12 mouse cellular contexts compared by ENCODE assay signal in the genomic region with DNA sequence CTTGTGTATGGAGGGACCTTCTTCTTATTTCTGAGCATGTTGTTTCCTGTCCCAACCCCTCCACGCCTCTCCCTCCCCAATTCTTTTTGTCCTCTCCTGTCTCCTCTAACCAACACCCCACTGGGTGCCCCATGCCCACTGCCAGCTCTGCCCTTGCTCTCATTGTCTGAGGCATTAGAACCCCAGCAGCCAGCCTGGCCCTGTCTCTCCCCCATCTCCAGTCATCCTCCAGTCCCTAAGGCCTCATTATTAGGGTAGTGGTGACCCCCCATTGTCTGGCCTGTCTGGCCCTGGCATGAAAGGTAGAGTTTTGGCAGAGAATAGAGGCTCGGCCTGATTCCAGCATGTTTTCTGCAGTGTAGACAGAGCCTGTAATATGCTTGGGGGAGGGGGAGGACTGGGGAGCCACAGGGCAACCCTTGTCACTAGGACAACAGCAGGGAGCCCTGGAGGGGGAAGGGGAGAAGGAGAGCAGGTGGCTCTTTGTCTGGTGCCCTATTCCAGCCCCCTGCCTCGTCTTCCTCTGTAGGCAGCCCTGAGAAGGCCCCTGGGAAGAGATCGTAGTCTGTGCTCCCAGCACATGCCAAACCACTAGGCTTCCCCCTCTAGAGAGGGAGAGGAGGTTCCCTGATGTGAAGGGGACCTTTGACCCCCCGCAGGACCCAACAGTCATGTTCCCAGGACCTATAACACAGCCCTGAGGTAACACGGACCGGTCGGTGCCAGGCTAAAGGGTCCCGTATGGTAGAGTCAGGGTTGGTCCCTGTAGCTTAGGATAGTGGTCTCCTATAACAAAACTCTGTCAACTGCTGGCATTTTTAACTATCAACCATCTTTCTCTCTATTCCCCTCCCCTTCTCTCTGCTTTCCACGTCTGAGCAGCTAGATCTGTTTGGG. TPM values are rescaled to one million over a fixed set of nuclear protein-coding genes. Genes with fewer than 3 reads are reported as not detected.
DNase-seq lines count a peak whose midpoint lies in the region; ATAC-seq and TF ChIP-seq lines count a peak whose summit lies in the region.
"Had no signal": no experiment of that assay in that cellular context is flagged by ENCODE, and none has a peak within 500 bp of the region (broad histone marks: within the 10 kb centered on the region; RNA-seq: fewer than 3 reads in every experiment).

No protein-coding gene starts in this region.

- 45% methylated on average over 10 of the region's 10 CpGs for WGBS in embryonic facial prominence, embryonic 11.5 days
- WGBS in hindbrain, embryonic 12.5 days, result 41% methylated on average over 10 of the region's 10 CpGs
- 30% methylated on average over 10 of the region's 10 CpGs for WGBS in midbrain, postnatal 0 days

- H3K27ac ChIP-seq in embryonic facial prominence, embryonic 11.5 days (replicated peaks; ENCODE audit: low read depth, low read length), result no peak overlapping the region
- peak overlapping the region; percentile 79 for H3K27ac ChIP-seq in hindbrain, embryonic 12.5 days
- H3K27ac ChIP-seq in midbrain, postnatal 0 days (ENCODE audit: low read depth, low read length), result no peak overlapping the region; the same call in 1 of the 2 replicates
- H3K27ac ChIP-seq: layer of hippocampus, adult 2 months; limb, embryonic 13.5 days had no signal

- H3K9me3 ChIP-seq in embryonic facial prominence, embryonic 11.5 days (replicated peaks; ENCODE audit: control insufficient read depth, low read length), result no peaks in the 10 kb centered on the region
- H3K9me3 ChIP-seq in hindbrain, embryonic 12.5 days (replicated peaks), result no peaks in the 10 kb centered on the region
- no peaks in the 10 kb centered on the region for H3K9me3 ChIP-seq in midbrain, postnatal 0 days (ENCODE audit: low read length)
- H3K9me3 ChIP-seq: limb, embryonic 13.5 days had no signal

- no peak for TF ChIP-seq CTCF in midbrain, postnatal 0 days (IDR thresholded peaks at IDR 0.05)

- DNase-seq in cerebellum, adult 9-11 months, result peak; percentile 44
- DNase-seq in embryonic facial prominence, embryonic 11.5 days (ENCODE audit: low spot score), result no peak
- peak; percentile 63 for DNase-seq in midbrain, postnatal 0 days (ENCODE audit: low spot score)
- no peak for DNase-seq in left cerebral cortex, adult 8-10 months (ENCODE audit: low spot score in 2 of 2)
- DNase-seq in frontal cortex, postnatal 10 days (ENCODE audit: low spot score in 2 of 2), result no peak
- DNase-seq in layer of hippocampus, postnatal 25 days (ENCODE audit: extremely low spot score in 1 of 2, low spot score in 1 of 2), result no peak
- no peak for DNase-seq in adipocyte (ENCODE audit: low spot score)
- DNase-seq: thymus, postnatal 14 days had no signal

- peak; percentile 71 for ATAC-seq in embryonic facial prominence, embryonic 11.5 days (replicated peaks; ENCODE audit: insufficient number of reproducible peaks, low FRiP score, low TSS enrichment, low read depth)
- peak; percentile 88 for ATAC-seq in hindbrain, embryonic 12.5 days (ENCODE audit: low FRiP score)
- peak; percentile 68; the same call in 1 of the 2 replicates for ATAC-seq in midbrain, postnatal 0 days (ENCODE audit: low FRiP score)

- H3K9ac ChIP-seq in embryonic facial prominence, embryonic 11.5 days (replicated peaks; ENCODE audit: low read length), result no peak overlapping the region
- no peak overlapping the region for H3K9ac ChIP-seq in hindbrain, embryonic 12.5 days
- no peak overlapping the region for H3K9ac ChIP-seq in midbrain, postnatal 0 days (replicated peaks; ENCODE audit: low read length, poor library complexity, severe bottlenecking)
- H3K9ac ChIP-seq: limb, embryonic 13.5 days had no signal

- H3K4me3 ChIP-seq in embryonic facial prominence, embryonic 11.5 days (ENCODE audit: low read depth, low read length), result no peak overlapping the region
- no peak overlapping the region for H3K4me3 ChIP-seq in hindbrain, embryonic 12.5 days
- no peak overlapping the region for H3K4me3 ChIP-seq in midbrain, postnatal 0 days (ENCODE audit: low read depth, low read length)
- H3K4me3 ChIP-seq: layer of hippocampus, adult 2 months; limb, embryonic 13.5 days had no signal

- no peak overlapping the region for H3K4me2 ChIP-seq in embryonic facial prominence, embryonic 11.5 days (ENCODE audit: low read depth, low read length)
- no peak overlapping the region for H3K4me2 ChIP-seq in hindbrain, embryonic 12.5 days (replicated peaks)
- H3K4me2 ChIP-seq in midbrain, postnatal 0 days (ENCODE audit: low read depth, low read length, poor library complexity, severe bottlenecking), result no peak overlapping the region
- H3K4me2 ChIP-seq: limb, embryonic 13.5 days had no signal

- H3K4me1 ChIP-seq in embryonic facial prominence, embryonic 11.5 days (ENCODE audit: control insufficient read depth, insufficient read depth, low read length), result no peaks in the 10 kb centered on the region; the same call in 1 of the 2 replicates
- peaks cover 59% of the 10 kb centered on the region for H3K4me1 ChIP-seq in hindbrain, embryonic 12.5 days
- no peaks in the 10 kb centered on the region for H3K4me1 ChIP-seq in midbrain, postnatal 0 days (ENCODE audit: insufficient read depth, low read length)
- H3K4me1 ChIP-seq: limb, embryonic 13.5 days had no signal

- H3K27me3 ChIP-seq in embryonic facial prominence, embryonic 11.5 days (ENCODE audit: control insufficient read depth, insufficient read depth, low read length), result no peaks in the 10 kb centered on the region
- no peaks in the 10 kb centered on the region for H3K27me3 ChIP-seq in hindbrain, embryonic 12.5 days
- H3K27me3 ChIP-seq in midbrain, postnatal 0 days (ENCODE audit: insufficient read depth, low read length), result no peaks in the 10 kb centered on the region

- H3K36me3 ChIP-seq in embryonic facial prominence, embryonic 11.5 days (replicated peaks; ENCODE audit: control insufficient read depth, insufficient read depth, low read depth, low read length), result no peaks in the 10 kb centered on the region
- no peaks in the 10 kb centered on the region for H3K36me3 ChIP-seq in hindbrain, embryonic 12.5 days
- no peaks in the 10 kb centered on the region for H3K36me3 ChIP-seq in midbrain, postnatal 0 days (ENCODE audit: insufficient read depth, low read length)
- H3K36me3 ChIP-seq: limb, embryonic 13.5 days had no signal

RNA-seq across cellular contexts. Expression of gene Rhbdl3, which starts 15.3 kb away (rescaled TPM):
- 3.2 and 4.0 TPM in 2 replicates for polyA plus RNA-seq in embryonic facial prominence, embryonic 11.5 days (2014; fragmentation: Nextera tagmentation; extraction: Ambion mirVana)
- 28.4 and 32.3 TPM in 2 replicates for polyA plus RNA-seq in hindbrain, embryonic 12.5 days (2016; fragmentation: Nextera tagmentation; extraction: Ambion mirVana)
- total RNA-seq in midbrain, postnatal 0 days (2014; rRNA removed), result 1.9 and 5.7 TPM in 2 replicates
- 1.4 and 1.7 TPM in 2 replicates for polyA plus RNA-seq in midbrain, postnatal 0 days (2015; fragmentation: Nextera tagmentation; extraction: Ambion mirVana)
- 10 to 100 TPM; 23.0 to 29.2 (median 24.2) TPM for total RNA-seq in left cerebral cortex, adult 8-10 months (2022)
- 10 to 100 TPM; 27.4 to 28.3 TPM for total RNA-seq in layer of hippocampus, postnatal 25 days (2021)
- total RNA-seq: neutrophil, adult 5-6 weeks had no signal

Comparison
In these comparisons a context has a peak if more than half of its experiments do, and no peak if none do; other contexts are left out.
1. DNase-seq: peak in cerebellum, adult 9-11 months (single experiment) and midbrain, postnatal 0 days (single experiment); none in embryonic facial prominence, embryonic 11.5 days (single experiment), left cerebral cortex, adult 8-10 months (0 of 2), frontal cortex, postnatal 10 days (0 of 2), layer of hippocampus, postnatal 25 days (0 of 2) and adipocyte (single experiment).
2. Peak in every context shown above with its lines, with median percentiles within 50 percentile points of each other: ATAC-seq.